Mouse (Mus musculus): ENCODE measurements at regions not wholly inside any gene's neighbourhood (a gene's known extent, or its start where the extent isn't known, plus 50 kb on each side); places are given as distances from the start of the nearest gene placed in this dataset.
A peak's percentile ranks its signal among the peaks of the same experiment; 100 is the strongest.
"Not testable (repeated sequence)": the region's sequence is repeated elsewhere in the genome, so short reads cannot be mapped to it uniquely, and the experiment has no call there.

- peak; percentile 13 to 22 for DNase-seq
Measured at GRCm38 (mm10) chr10:96685991-96686601, 69.3 kb downstream of the Btg1 start.

DNA sequence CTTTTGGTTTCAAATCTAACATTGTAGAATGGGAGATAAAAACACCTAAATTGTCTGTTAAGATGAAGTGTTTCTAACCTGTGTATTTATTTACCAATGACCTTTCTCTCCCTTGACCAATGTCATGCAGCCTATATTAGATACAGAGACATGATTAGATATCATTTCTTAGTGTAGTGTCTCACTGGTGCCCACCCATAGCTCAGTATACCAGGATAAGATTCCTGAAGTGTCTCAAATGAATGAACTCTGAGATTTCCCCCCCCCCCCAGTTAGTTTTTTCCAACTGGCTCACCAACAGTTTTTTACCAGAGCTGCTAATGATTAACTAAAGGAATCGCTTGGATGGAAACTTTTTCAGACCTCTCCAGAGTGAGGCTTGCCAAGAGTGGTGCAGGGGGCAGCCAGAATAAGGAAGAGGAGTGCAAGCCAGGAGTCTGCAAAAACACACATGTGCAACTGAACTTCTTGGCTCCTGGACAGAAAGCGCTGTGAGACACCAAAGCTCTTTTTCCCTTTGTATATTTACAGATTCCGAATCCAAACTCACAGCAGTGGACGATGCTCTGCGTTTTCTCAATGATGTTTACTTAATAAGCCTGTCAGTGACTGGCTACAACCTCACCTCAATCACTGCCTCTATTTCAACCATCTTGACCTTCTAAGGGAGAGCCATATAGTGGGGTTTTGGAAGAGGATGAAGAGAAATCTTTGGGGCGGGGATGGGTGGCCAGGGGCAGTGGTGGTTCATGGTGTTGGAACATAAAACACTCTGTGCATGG lies 70.0 kb downstream of the Btg1 start:
- peak; percentile 84 to 94 for DNase-seq

- no peak for DNase-seq
Measured at GRCm38 (mm10) chr10:96687441-96687772, 70.6 kb downstream of the Btg1 start.

DNA sequence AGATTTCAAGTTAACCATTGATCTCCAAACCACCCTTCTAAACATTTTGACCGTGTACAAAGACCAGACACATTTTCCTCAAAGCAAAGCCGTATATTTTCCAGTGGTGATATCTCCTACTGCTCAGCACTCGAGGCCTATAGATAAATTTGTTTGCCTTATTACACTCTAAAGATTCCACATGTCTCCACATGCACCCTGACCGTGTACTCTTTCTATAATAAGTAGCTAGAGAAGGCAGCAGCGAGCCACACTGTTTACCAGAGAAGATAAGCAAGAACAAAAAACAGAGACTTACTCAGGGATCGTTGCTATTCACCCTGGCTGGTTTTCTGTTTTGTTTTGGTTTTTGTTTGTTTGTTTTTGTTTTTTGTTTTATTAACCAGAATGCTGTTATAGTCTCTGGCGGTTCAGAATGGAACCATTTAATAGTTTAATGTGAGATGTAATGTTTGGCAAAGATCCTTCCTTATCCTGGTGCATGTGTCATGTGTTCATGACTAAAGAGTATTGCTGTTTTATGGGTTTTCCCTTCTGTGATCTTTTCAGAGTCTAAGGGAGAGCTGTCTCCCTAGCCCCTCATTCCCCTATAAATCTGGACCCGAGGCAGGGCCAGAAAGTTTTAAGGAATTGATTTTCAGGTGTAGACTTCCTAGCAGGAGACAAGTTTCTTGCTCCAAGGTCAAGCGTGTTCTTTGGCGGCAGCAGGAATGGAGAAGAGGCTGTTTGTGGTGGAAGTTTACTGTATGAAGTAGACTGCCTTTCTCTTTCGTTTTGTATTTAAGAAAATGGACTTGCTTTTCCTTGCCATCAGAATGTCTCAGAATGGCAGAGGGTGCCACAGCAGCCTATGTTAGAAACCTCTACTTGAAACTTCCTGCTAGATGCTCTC lies 73.4 kb downstream of the Btg1 start:
- peak in 1 of 2 experiments; percentile 13 for DNase-seq

GRCm38 (mm10) chr10:96690868-96691302 lies 74.1 kb downstream of the Btg1 start:
- peak; percentile 64 to 76 for DNase-seq

- DNase-seq = no peak
Measured at GRCm38 (mm10) chr10:96691319-96691870, 74.6 kb downstream of the Btg1 start.

DNA sequence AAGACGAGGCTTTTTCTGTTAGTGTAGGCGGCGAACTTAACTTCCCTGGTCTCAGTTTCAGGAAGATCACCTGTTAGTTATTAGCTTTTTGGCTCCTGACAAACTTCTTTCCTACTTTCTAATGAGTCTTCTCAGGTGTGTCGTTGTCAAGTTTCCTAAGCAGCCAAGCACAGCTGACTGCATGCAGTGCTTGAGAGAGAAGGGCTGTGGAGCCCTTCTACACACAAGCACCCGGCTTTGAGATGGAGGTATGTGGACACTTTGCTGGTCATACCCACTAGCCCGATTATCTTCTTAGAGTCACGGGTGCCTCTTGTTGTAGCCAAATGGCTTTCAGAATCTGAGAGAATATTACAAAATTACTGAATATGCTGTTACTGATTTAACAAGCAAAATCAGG lies 76.0 kb downstream of the Btg1 start:
- no peak for DNase-seq

GRCm38 (mm10) chr10:96693766-96694165 lies 77.0 kb downstream of the Btg1 start:
- no peak for DNase-seq

- DNase-seq = no peak
Measured at GRCm38 (mm10) chr10:96696571-96696970, 79.8 kb downstream of the Btg1 start.

DNA sequence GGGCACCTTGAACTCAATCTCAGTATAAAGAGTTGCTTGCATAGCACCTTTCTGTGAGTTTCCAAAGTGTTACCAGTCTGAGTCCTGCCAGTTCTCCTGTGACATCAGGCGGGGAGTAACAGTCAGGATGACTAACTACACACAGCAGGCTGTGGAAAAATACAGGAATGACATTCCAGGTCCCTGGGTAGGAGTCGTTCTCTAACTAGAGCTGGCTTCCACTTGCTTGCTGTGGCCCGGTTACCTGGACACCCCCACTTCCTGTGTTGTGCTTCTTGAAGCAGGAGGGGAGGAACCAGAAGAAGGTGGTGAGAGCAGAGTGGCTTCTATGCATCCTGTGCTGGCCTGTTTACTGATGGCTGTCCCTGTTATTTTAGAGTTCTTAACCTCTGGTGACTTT lies 81.0 kb downstream of the Btg1 start:
- DNase-seq = peak; percentile 46 to 68

- DNase-seq = no peak
Measured at GRCm38 (mm10) chr10:96706656-96707055, 89.8 kb downstream of the Btg1 start.

GRCm38 (mm10) chr10:96708471-96708870 lies 91.7 kb downstream of the Btg1 start:
- DNase-seq = no peak

DNA sequence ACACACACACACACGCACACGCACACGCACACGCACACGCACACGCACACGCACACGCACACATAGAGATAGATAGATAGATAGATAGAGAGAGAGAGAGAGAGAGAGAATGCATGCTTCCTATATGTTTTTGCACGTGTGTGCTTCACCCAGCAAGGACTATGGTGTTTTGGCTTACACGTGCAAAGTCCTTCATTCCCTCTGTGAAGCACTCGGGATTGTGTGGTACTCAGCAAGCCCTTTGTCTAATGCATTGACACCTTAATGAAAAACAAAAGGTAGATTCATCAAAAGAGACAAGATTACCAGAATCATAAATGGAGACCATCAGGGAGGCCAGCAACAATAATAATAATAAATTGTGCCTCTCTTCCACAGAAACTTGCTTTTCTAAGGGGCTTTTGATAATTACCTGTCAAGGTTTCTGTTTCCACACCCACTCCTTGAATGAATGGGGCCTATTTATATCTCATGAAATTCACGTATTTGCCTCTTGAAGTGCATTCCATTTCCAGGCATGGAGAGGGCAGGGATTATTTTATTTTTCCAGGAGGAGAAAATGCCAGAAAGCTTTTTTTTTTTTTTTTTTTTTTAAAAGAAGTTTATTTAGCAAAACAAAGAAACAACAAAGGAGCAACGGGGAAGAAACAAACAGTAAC lies 93.0 kb downstream of the Btg1 start:
- no peak for DNase-seq

DNA sequence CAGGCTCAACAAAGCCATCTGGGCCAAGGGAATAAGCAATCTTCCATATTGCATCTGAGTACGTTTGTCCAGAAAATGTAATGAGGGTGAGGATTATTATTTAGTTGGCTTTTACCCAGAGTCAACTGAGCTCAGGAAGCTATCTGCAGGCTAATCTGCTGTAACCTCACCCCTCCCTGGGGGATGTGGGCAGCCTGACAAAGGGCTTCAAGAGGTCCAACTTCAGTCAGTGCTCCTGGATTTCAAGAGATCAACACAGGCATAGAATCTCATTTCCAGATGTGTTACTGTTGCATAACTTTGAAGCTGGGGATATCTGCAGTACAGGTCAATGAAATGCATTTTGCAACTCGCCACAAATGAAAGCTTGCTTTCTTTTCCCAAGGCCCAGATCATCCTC lies 95.2 kb downstream of the Btg1 start:
- no peak for DNase-seq

- no peak for DNase-seq
Measured at GRCm38 (mm10) chr10:96714702-96715101, 97.9 kb downstream of the Btg1 start.

DNA sequence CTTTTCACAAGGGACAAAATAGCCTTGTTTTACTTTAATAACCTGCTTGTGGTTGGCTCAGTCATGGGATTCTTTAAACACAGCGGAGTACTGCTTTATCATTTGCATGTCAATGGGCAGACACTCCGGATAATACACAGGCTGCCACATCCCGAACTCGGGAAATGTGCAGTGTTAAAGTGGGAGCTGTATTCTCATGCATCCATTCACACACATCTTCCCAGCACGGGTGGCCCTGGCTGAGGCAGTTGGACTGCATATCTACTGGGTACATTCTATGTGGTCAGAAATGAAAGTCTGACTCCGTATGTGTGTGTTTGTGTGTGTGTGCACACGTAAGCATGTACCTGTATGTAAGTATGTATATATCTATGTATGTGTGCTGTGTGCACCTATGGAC lies 100.5 kb downstream of the Btg1 start:
- DNase-seq = no peak

DNA sequence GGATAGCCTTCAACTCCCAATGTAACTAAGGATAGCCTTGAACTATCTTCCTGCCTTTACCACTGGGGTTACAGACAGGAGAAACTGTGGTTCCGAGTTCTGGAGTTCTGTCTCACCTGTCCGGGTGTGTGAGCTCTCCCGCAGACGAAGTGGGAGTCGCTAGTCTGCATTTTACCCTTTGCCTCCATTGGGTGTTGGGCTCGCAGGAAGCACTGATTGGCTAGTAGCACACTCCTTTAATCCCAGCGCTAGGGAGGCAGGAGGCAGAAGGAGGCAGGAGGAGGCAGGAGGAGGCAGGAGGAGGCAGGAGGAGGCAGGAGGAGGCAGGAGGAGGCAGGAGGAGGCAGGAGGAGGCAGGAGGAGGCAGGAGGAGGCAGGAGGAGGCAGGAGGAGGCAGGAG lies 101.9 kb downstream of the Btg1 start:
- not testable (repeated sequence) for DNase-seq

DNA sequence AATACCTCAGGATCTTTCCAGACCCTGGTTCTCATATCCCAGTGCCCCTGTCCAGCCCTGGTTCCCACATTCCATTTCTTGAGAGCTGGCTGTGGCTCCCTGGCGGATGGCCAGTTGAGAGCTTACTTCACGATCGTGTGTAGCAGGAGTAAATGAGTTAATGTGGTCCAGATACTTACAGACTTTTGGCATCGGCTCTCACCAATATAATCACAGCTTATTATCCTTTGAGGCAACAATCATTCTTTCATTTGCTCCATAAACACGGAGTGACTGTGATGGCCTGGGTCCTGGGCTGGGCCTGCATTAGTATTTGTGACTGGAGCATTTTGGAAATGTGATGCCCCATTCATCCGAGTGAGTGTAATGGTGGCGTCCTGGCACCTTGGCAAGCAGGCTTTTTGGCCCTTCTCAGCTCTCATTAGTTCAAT lies 103.5 kb downstream of the Btg1 start:
- no peak for DNase-seq

GRCm38 (mm10) chr10:96720956-96721688 lies 104.3 kb downstream of the Btg1 start:
- DNase-seq = no peak

DNA sequence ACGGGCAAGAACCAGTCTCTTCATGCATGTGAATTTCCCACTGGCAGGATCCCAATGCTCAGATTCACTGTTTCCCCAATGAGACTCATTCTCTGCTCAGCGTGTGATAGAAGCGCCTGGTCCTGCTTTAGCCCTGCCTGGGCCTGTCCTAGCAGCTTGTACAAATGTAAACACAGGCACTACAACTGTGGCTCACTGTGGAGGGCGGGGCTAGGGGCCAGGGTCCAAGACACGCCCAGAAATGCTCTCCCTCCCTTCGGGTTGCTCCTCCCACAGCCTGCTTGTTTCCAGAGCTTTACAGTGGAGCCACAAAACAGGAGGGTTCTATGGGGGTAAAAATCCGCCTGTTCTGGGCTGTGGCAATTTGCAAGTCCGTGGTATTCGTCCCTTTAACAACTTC lies 105.7 kb downstream of the Btg1 start:
- peak; percentile 63 to 69 for DNase-seq

GRCm38 (mm10) chr10:96723071-96723470 lies 106.3 kb downstream of the Btg1 start:
- DNase-seq = no peak
